Mouse (Mus musculus): ENCODE measurements around the gene Insig2.
A peak's percentile ranks its signal among the peaks of the same experiment; 100 is the strongest.

The Insig2 gene

GRCm38 (mm10) chr1:121332485-121332884 is at the start of gene Insig2:
Gene Insig2 (minus strand): TSS chr1:121332589.
- DNase-seq: no peak

- no peak for DNase-seq
Observed at GRCm38 (mm10) chr1:121381562-121381961, 49.2 kb upstream of the Insig2 start.

- DNase-seq: no peak
Observed at GRCm38 (mm10) chr1:121380033-121380432, 47.6 kb upstream of the Insig2 start.

- DNase-seq: no peak
Observed at GRCm38 (mm10) chr1:121377901-121378300, 45.5 kb upstream of the Insig2 start.

- DNase-seq: no peak
Observed at GRCm38 (mm10) chr1:121377410-121377809, 45.0 kb upstream of the Insig2 start.

GRCm38 (mm10) chr1:121373631-121374030 is 41.2 kb upstream of the Insig2 start:
- no peak for DNase-seq

- no peak for DNase-seq
Observed at GRCm38 (mm10) chr1:121372656-121373055, 40.3 kb upstream of the Insig2 start.

- no peak for DNase-seq
Observed at GRCm38 (mm10) chr1:121371449-121371848, 39.1 kb upstream of the Insig2 start.

- DNase-seq: no peak
Observed at GRCm38 (mm10) chr1:121367257-121367656, 34.9 kb upstream of the Insig2 start.

GRCm38 (mm10) chr1:121360561-121360960 is 28.2 kb upstream of the Insig2 start:
- no peak for DNase-seq

- DNase-seq: no peak
Observed at GRCm38 (mm10) chr1:121359680-121360079, 27.3 kb upstream of the Insig2 start.

GRCm38 (mm10) chr1:121353779-121354178 is 21.4 kb upstream of the Insig2 start:
- DNase-seq: no peak

- no peak for DNase-seq
Observed at GRCm38 (mm10) chr1:121351037-121351436, 18.6 kb upstream of the Insig2 start.

- no peak for DNase-seq
Observed at GRCm38 (mm10) chr1:121350616-121351015, 18.2 kb upstream of the Insig2 start.

- DNase-seq: no peak
Observed at GRCm38 (mm10) chr1:121348875-121349847, 16.8 kb upstream of the Insig2 start.

GRCm38 (mm10) chr1:121343966-121344365 is 11.6 kb upstream of the Insig2 start:
- DNase-seq: no peak

GRCm38 (mm10) chr1:121335789-121336188 is 3.4 kb upstream of the Insig2 start:
- no peak for DNase-seq

GRCm38 (mm10) chr1:121333986-121334703 is 1.8 kb upstream of the Insig2 start:
- no peak for DNase-seq

- no peak for DNase-seq
Observed at GRCm38 (mm10) chr1:121330621-121331020, 1.8 kb downstream of the Insig2 start.

- DNase-seq: no peak
Observed at GRCm38 (mm10) chr1:121329391-121329790, 3.0 kb downstream of the Insig2 start.

- DNase-seq: no peak
Observed at GRCm38 (mm10) chr1:121328193-121328555, 4.2 kb downstream of the Insig2 start.

- peak; percentile 95 to 96 for DNase-seq
Observed at GRCm38 (mm10) chr1:121327344-121328192, 4.8 kb downstream of the Insig2 start.
